8 mouse cellular contexts compared by ENCODE assay signal in the genomic region with DNA sequence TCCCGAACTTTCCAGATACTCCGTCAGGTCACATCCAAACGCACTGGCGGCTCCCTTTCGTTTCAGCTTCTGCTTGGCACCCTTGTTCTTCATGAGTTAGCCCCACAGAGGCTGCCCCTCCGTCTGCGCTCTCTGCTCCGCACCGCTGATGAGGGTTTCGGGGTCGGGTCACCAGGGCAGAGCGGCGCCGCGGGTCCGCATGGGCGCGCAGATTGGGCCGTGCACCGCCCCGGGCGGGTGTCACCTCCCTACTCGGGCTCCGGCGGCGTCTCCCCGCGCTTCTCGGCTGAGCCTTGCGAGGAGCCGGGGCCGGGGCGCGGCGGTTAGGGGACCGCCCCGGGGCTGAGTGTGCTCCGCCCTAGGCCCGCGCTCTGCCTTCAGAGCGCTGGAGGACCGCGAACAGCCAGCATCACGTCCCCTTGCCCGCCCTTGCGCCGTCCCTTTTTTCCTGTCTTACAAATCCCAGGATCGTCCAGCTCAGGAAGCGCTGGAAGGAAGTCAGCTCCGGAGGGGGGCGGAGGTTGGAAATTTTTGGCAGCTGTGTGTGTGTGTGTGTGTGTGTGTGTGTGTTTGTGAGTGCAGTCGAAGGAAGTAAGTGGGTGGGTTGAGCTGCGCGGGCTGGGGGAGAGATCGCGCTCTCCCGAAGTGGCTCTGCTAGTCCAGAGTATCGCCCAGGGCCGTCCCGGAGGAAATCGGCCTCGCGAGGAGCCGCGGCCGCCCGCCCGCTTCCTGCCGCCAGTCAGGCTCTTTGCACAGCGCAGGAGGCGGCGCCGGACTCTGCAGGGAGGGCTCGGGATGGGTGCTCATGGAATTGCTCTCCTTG. TPM values are rescaled to one million over a fixed set of nuclear protein-coding genes. Genes with fewer than 3 reads are reported as not detected.
DNase-seq lines count a peak whose midpoint lies in the region; ATAC-seq lines count a peak whose summit lies in the region.

A gene (minus strand): TSS at position 694 of the 823 bp plus-strand sequence.

- peak; percentile 96 for ATAC-seq in intestine, embryonic 16.5 days

- peak within 1 kb of the TSS; percentile 83 for H3K4me2 ChIP-seq in intestine, embryonic 16.5 days (ENCODE audit: low read depth, low read length)

- H3K4me3 ChIP-seq in embryonic facial prominence, embryonic 10.5 days = peak within 1 kb of the TSS; percentile 78
- H3K4me3 ChIP-seq in intestine, embryonic 16.5 days (ENCODE audit: low read length) = peak within 1 kb of the TSS; percentile 78
- H3K4me3 ChIP-seq in midbrain, embryonic 10.5 days = peak within 1 kb of the TSS; percentile 74

- WGBS in embryonic facial prominence, embryonic 10.5 days = under 1% methylated on average over 74 of the region's 74 CpGs
- under 1% methylated on average over 74 of the region's 74 CpGs for WGBS in intestine, embryonic 16.5 days
- under 1% methylated on average over 74 of the region's 74 CpGs for WGBS in midbrain, embryonic 10.5 days

- peaks cover 33% of the 10 kb centered on the region for H3K4me1 ChIP-seq in embryonic facial prominence, embryonic 10.5 days
- peaks cover 9% of the 10 kb centered on the region; the same call in 1 of the 2 replicates for H3K4me1 ChIP-seq in intestine, embryonic 16.5 days (ENCODE audit: control insufficient read depth, insufficient read depth, low read length)
- H3K4me1 ChIP-seq in midbrain, embryonic 10.5 days = peaks cover 15% of the 10 kb centered on the region

- H3K9me3 ChIP-seq in embryonic facial prominence, embryonic 10.5 days = no peaks in the 10 kb centered on the region
- H3K9me3 ChIP-seq in intestine, embryonic 16.5 days (ENCODE audit: control insufficient read depth, low read length) = no peaks in the 10 kb centered on the region
- H3K9me3 ChIP-seq in midbrain, embryonic 10.5 days (replicated peaks) = no peaks in the 10 kb centered on the region

- peak; percentile 83 for DNase-seq in adrenal gland, adult 8-10 months
- peak; percentile 84 for DNase-seq in embryonic facial prominence, embryonic 10.5 days (ENCODE audit: low spot score)
- DNase-seq in gonadal fat pad, adult 2 months (ENCODE audit: low read depth) = no peak
- peak; percentile 63 for DNase-seq in left cerebral cortex, postnatal 4 days
- DNase-seq in midbrain, embryonic 10.5 days (ENCODE audit: low spot score) = peak; percentile 80
- DNase-seq in right cerebral cortex, postnatal 36 days (ENCODE audit: low spot score in 2 of 2) = peak; percentile 52 to 55
- DNase-seq in urinary bladder, postnatal 36 days (ENCODE audit: low spot score in 2 of 2) = peak; percentile 70 to 83

- no peaks in the 10 kb centered on the region; the same call in 1 of the 2 replicates for H3K27me3 ChIP-seq in embryonic facial prominence, embryonic 10.5 days (replicated peaks; ENCODE audit: low read depth, poor library complexity, severe bottlenecking)
- H3K27me3 ChIP-seq in intestine, embryonic 16.5 days (replicated peaks; ENCODE audit: control insufficient read depth, insufficient read depth, low read length) = no peaks in the 10 kb centered on the region
- peaks cover 23% of the 10 kb centered on the region for H3K27me3 ChIP-seq in midbrain, embryonic 10.5 days (ENCODE audit: low read depth, poor library complexity, severe bottlenecking)

- intact Hi-C loops in left cerebral cortex, postnatal 4 days (cut with DNase I) = no loop called here

- H3K27ac ChIP-seq in embryonic facial prominence, embryonic 10.5 days (replicated peaks) = peak within 1 kb of the TSS; percentile 93
- H3K27ac ChIP-seq in intestine, embryonic 16.5 days (ENCODE audit: low read length) = peak within 1 kb of the TSS; percentile 95
- peak within 1 kb of the TSS; percentile 89 for H3K27ac ChIP-seq in midbrain, embryonic 10.5 days (replicated peaks)

- no peaks in the 10 kb centered on the region for H3K36me3 ChIP-seq in embryonic facial prominence, embryonic 10.5 days (replicated peaks)
- no peaks in the 10 kb centered on the region for H3K36me3 ChIP-seq in intestine, embryonic 16.5 days (ENCODE audit: control insufficient read depth, insufficient read depth, low read length)
- H3K36me3 ChIP-seq in midbrain, embryonic 10.5 days = no peaks in the 10 kb centered on the region

- peak within 1 kb of the TSS; percentile 82 for H3K9ac ChIP-seq in intestine, embryonic 16.5 days (ENCODE audit: low read depth, low read length)

RNA-seq across cellular contexts. Expression of the gene that starts here (rescaled TPM):
- total RNA-seq in adrenal gland, adult 8-10 months (2022) = 10 to 100 TPM; 16.6 to 30.8 (median 26.7) TPM
- 9.6 and 12.0 TPM in 2 replicates for polyA plus RNA-seq in embryonic facial prominence, embryonic 10.5 days (2016; fragmentation: Nextera tagmentation; extraction: Ambion mirVana)
- polyA plus RNA-seq in gonadal fat pad, adult 2 months (2012; rRNA removed) = 13.1 and 18.1 TPM in 2 replicates
- 5.7 TPM in 2 replicates for polyA plus RNA-seq in intestine, embryonic 16.5 days (2015; fragmentation: Nextera tagmentation; extraction: Ambion mirVana)
- 10 to 100 TPM; 18.0 to 18.7 TPM for total RNA-seq in left cerebral cortex, postnatal 4 days (2021)
- 7.3 and 8.7 TPM in 2 replicates for polyA plus RNA-seq in midbrain, embryonic 10.5 days (2016; fragmentation: Nextera tagmentation; extraction: Ambion mirVana)
